Mouse (Mus musculus) liver, embryonic 14.5 days (tissue): ENCODE data around the gene Dnajc6. TPM values are rescaled to one million over a fixed set of nuclear protein-coding genes. Genes with fewer than 3 reads are reported as not detected.

ENCODE experiments used
- ATAC-seq: fragments of 200-750 bp; cut with Nextera tagmentation; 2 replicates; pipeline ENCODE4 v1.8.0; 2017; ENCODE audit warnings: moderate number of reproducible peaks, mild to moderate bottlenecking, moderate library complexity; ENCODE audit not compliant: insufficient read depth
- DNase-seq, 3 experiments: peaks; one replicate each; pipeline ENCODE4 v3.0.0-alpha.2; 2012 to 2013; ENCODE audit warnings: low read depth in 3 of 3, low spot score in 3 of 3
- H3K27ac ChIP-seq: fragments of 300-500 bp; sonication (generic); 2 replicates; pipeline ENCODE4 v1.5.1; 2014; ENCODE audit warnings: moderate library complexity, mild to moderate bottlenecking, control low read depth, inconsistent platforms
- H3K27me3 ChIP-seq: fragments of 300-500 bp; sonication (generic); 2 replicates; pipeline ENCODE4 v1.6.1; 2014; ENCODE audit warnings: mild to moderate bottlenecking, low read length, moderate library complexity; ENCODE audit not compliant: control insufficient read depth, insufficient read depth
- H3K36me3 ChIP-seq: fragments of 300-500 bp; sonication (generic); replicated peaks from 2 replicates; pipeline ENCODE4 v1.6.1; 2014; ENCODE audit warnings: low read depth; ENCODE audit not compliant: control insufficient read depth, insufficient read depth
- H3K4me1 ChIP-seq, 2 experiments: fragments of 200-500 bp in 1 of 2; fragments of 300-500 bp in 1 of 2; sonication (generic) in 1 of 2; replicated peaks; 2 replicates each; pipeline ENCODE4 v1.6.1; 2012 to 2014; ENCODE audit warnings: antibody characterized with exemption in 1 of 2, inconsistent platforms in 1 of 2, low read length in 1 of 2; ENCODE audit not compliant: control insufficient read depth in 2 of 2, insufficient read depth in 2 of 2
- H3K4me2 ChIP-seq: fragments of 300-500 bp; sonication (generic); 2 replicates; pipeline ENCODE4 v1.6.1; 2014; ENCODE audit warnings: low read depth, mild to moderate bottlenecking, control low read depth, moderate library complexity
- H3K4me3 ChIP-seq, 2 experiments: fragments of 200-500 bp in 1 of 2; fragments of 300-500 bp in 1 of 2; sonication (generic) in 1 of 2; 2 replicates each; pipeline ENCODE4 v1.5.1; 2012 to 2014; ENCODE audit warnings: low read depth in 2 of 2, low read length in 2 of 2, mild to moderate bottlenecking in 2 of 2, control low read depth in 1 of 2, inconsistent platforms in 1 of 2, moderate library complexity in 1 of 2; ENCODE audit not compliant: insufficient read depth in 1 of 2
- H3K9ac ChIP-seq: fragments of 300-500 bp; sonication (generic); replicated peaks from 2 replicates; pipeline ENCODE4 v1.6.1; 2014; ENCODE audit warnings: mild to moderate bottlenecking, control low read depth, moderate library complexity
- H3K9me3 ChIP-seq: fragments of 300-500 bp; sonication (generic); 2 replicates; pipeline ENCODE4 v1.6.1; 2016; ENCODE audit warnings: low read length, mixed read lengths; ENCODE audit not compliant: control insufficient read depth
- CTCF ChIP-seq: IDR thresholded peaks from 2 replicates; pipeline ENCODE4 v1.5.1; 2016; ENCODE audit warnings: antibody characterized with exemption, low read depth, control low read depth
- EP300 ChIP-seq: IDR thresholded peaks from 2 replicates; pipeline ENCODE4 v1.6.1; 2016; ENCODE audit warnings: antibody characterized with exemption, low read depth
- WGBS: fragments of 180-500 bp; shearing (Covaris S2); extraction: QIAGEN DNeasy Blood & Tissue Kit; methylation state at CpG from one replicate; pipeline ENCODE4 v1.1.7; 2014; ENCODE audit not compliant: insufficient replicate concordance; 5-methylcytosine and 5-hydroxymethylcytosine counted together
- polyA plus RNA-seq, 2 experiments: library from polyadenylated mRNA; depleted of rRNA in 1 of 2; stranded (reverse) in 1 of 2; unstranded in 1 of 2; fragments of >200 nt; fragmentation: Nextera tagmentation in 1 of 2; extraction: Ambion mirVana in 1 of 2; gene quantifications; 2 replicates each; pipeline versions ENCODE4 v1.2.1 to v1.2.3; 2012 to 2014

Dnajc6 gene
- polyA plus RNA-seq, 2 experiments = 0.08 to 0.16 TPM

- Histone ChIP-seq H3K9me3 (no peaks in the 10 kb centered on the region), H3K27ac (no peak overlapping the region), H3K4me1 (no peaks in the 10 kb centered on the region; a peak in 1 of 4 replicates), H3K36me3 (no peaks in the 10 kb centered on the region), H3K27me3 (no peaks in the 10 kb centered on the region), H3K9ac (no peak overlapping the region), H3K4me2 (no peak overlapping the region), H3K4me3 (no peak overlapping the region)
- TF ChIP-seq EP300 = no peak
- TF ChIP-seq CTCF = no peak
- ATAC-seq = no peak
- DNase-seq = no peak
- WGBS = 63% methylated on average over 4 of the region's 4 CpGs
Measured at GRCm38 (mm10) chr4:101675726-101676125, 179.3 kb downstream of the Dnajc6 start.

GRCm38 (mm10) chr4:101682620-101683019 lies 186.2 kb downstream of the Dnajc6 start:
- no peaks in the 10 kb centered on the region for H3K4me1 ChIP-seq
- no peaks in the 10 kb centered on the region for H3K36me3 ChIP-seq
- no peaks in the 10 kb centered on the region for H3K27me3 ChIP-seq
- no peak overlapping the region for H3K27ac ChIP-seq
- no peak for TF ChIP-seq EP300
- no peak for TF ChIP-seq CTCF
- no peaks in the 10 kb centered on the region for H3K9me3 ChIP-seq
- 71% methylated on average over 4 of the region's 4 CpGs for WGBS
- DNase-seq (no peak), ATAC-seq (no peak)
- no peak overlapping the region for H3K4me2 ChIP-seq
- H3K4me3 ChIP-seq = no peak overlapping the region
- no peak overlapping the region for H3K9ac ChIP-seq

- Histone ChIP-seq H3K4me2 (no peak overlapping the region), H3K27me3 (no peaks in the 10 kb centered on the region), H3K36me3 (no peaks in the 10 kb centered on the region), H3K27ac (no peak overlapping the region), H3K4me1 (no peaks in the 10 kb centered on the region), H3K9ac (no peak overlapping the region), H3K4me3 (no peak overlapping the region), H3K9me3 (no peaks in the 10 kb centered on the region)
- WGBS = 46% methylated on average over 3 of the region's 3 CpGs
- TF ChIP-seq CTCF = no peak
- no peak for TF ChIP-seq EP300
- ATAC-seq (no peak), DNase-seq (no peak)
Measured at GRCm38 (mm10) chr4:101683086-101683485, 186.6 kb downstream of the Dnajc6 start.

- Histone ChIP-seq H3K27me3 (no peaks in the 10 kb centered on the region), H3K9me3 (no peaks in the 10 kb centered on the region), H3K27ac (no peak overlapping the region), H3K36me3 (no peaks in the 10 kb centered on the region), H3K4me3 (no peak overlapping the region), H3K4me1 (no peaks in the 10 kb centered on the region), H3K9ac (no peak overlapping the region), H3K4me2 (no peak overlapping the region)
- no peak for ATAC-seq
- no peak for TF ChIP-seq EP300
- no peak for TF ChIP-seq CTCF
- 58% methylated on average over 3 of the region's 3 CpGs for WGBS
- DNase-seq = no peak
Measured at GRCm38 (mm10) chr4:101684821-101685220, 188.4 kb downstream of the Dnajc6 start.

- no peak for TF ChIP-seq EP300
- no peak for TF ChIP-seq CTCF
Measured at GRCm38 (mm10) chr4:101686227-101686810, 189.9 kb downstream of the Dnajc6 start.

More at GRCm38 (mm10) chr4:101686227-101686810, 189.9 kb downstream of the Dnajc6 start:
- no peak overlapping the region for H3K27ac ChIP-seq
- H3K4me2 ChIP-seq = no peak overlapping the region
- no peaks in the 10 kb centered on the region for H3K9me3 ChIP-seq
- no peaks in the 10 kb centered on the region for H3K27me3 ChIP-seq
- H3K4me3 ChIP-seq = no peak overlapping the region
- no peak for ATAC-seq
- no peak overlapping the region for H3K9ac ChIP-seq
- no peaks in the 10 kb centered on the region for H3K4me1 ChIP-seq
- no peak for DNase-seq
- no peaks in the 10 kb centered on the region for H3K36me3 ChIP-seq
- WGBS = 36% methylated on average over 13 of the region's 13 CpGs
